In the genomic region with DNA sequence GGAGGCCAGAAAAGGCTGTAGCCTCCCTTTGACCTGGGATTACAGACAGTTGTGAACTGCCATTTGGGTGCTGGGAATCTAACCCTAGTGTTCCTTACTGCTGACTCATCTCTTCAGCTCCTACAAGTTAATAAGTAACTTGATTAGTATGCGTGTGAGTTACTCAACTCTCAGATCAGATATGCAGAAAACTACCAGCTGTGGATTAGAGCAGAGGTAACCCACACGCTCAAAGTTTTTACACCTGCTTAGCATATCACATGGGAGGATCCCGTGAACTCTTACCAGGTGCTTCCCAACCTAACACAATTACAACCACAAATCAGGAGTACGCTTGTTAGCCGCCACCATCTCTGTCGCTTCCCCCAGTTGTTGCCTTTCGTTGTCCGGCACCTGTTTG, we compare ENCODE assay signal across 8 mouse cellular contexts. TPM values are rescaled to one million over a fixed set of nuclear protein-coding genes. Genes with fewer than 3 reads are reported as not detected.
DNase-seq lines count a peak whose midpoint lies in the region; ATAC-seq and TF ChIP-seq lines count a peak whose summit lies in the region.

No protein-coding gene starts in this region.

- peak overlapping the region; percentile 89 for H3K4me3 ChIP-seq in lung, embryonic 14.5 days (ENCODE audit: low read depth, low read length)
- H3K4me3 ChIP-seq in embryonic facial prominence, embryonic 10.5 days: peak overlapping the region; percentile 98
- H3K4me3 ChIP-seq in hindbrain, embryonic 16.5 days (ENCODE audit: low read length): peak overlapping the region; percentile 98
- H3K4me3 ChIP-seq in midbrain, embryonic 12.5 days: peak overlapping the region; percentile 98

- peaks cover 11% of the 10 kb centered on the region; the same call in 1 of the 2 replicates for H3K36me3 ChIP-seq in lung, embryonic 14.5 days (ENCODE audit: insufficient read depth)
- H3K36me3 ChIP-seq in embryonic facial prominence, embryonic 10.5 days (replicated peaks): peaks cover 19% of the 10 kb centered on the region
- no peaks in the 10 kb centered on the region for H3K36me3 ChIP-seq in hindbrain, embryonic 16.5 days (ENCODE audit: control insufficient read depth, insufficient read depth, low read length)
- no peaks in the 10 kb centered on the region for H3K36me3 ChIP-seq in midbrain, embryonic 12.5 days

- peak; percentile 6 for DNase-seq in lung, embryonic 14.5 days
- DNase-seq in lung, postnatal 4 days: no peak
- DNase-seq in embryonic facial prominence, embryonic 10.5 days (ENCODE audit: low spot score): peak; percentile 21
- DNase-seq in urinary bladder, postnatal 36 days (ENCODE audit: low spot score in 2 of 2): no peak
- DNase-seq in ovary, adult 18-20 months (ENCODE audit: low spot score): no peak
- DNase-seq in left cerebral cortex, postnatal 25 days (ENCODE audit: low spot score in 2 of 2): no peak

- no peaks in the 10 kb centered on the region for H3K9me3 ChIP-seq in lung, embryonic 14.5 days (ENCODE audit: low read depth, low read length)
- no peaks in the 10 kb centered on the region for H3K9me3 ChIP-seq in embryonic facial prominence, embryonic 10.5 days
- H3K9me3 ChIP-seq in hindbrain, embryonic 16.5 days (ENCODE audit: control insufficient read depth, low read length): no peaks in the 10 kb centered on the region
- H3K9me3 ChIP-seq in midbrain, embryonic 12.5 days: no peaks in the 10 kb centered on the region

- no peaks in the 10 kb centered on the region for H3K27me3 ChIP-seq in lung, embryonic 14.5 days (ENCODE audit: insufficient read depth, low read length)
- H3K27me3 ChIP-seq in embryonic facial prominence, embryonic 10.5 days (replicated peaks; ENCODE audit: low read depth, poor library complexity, severe bottlenecking): no peaks in the 10 kb centered on the region
- no peaks in the 10 kb centered on the region for H3K27me3 ChIP-seq in hindbrain, embryonic 16.5 days (replicated peaks; ENCODE audit: control insufficient read depth, insufficient read depth, low read length)
- no peaks in the 10 kb centered on the region for H3K27me3 ChIP-seq in midbrain, embryonic 12.5 days

- peak overlapping the region; percentile 87 for H3K9ac ChIP-seq in lung, embryonic 14.5 days
- peak overlapping the region; percentile 91 for H3K9ac ChIP-seq in hindbrain, embryonic 16.5 days (ENCODE audit: low read depth, low read length)
- H3K9ac ChIP-seq in midbrain, embryonic 12.5 days (replicated peaks): peak overlapping the region; percentile 98

- TF ChIP-seq CTCF in lung, embryonic 14.5 days (IDR thresholded peaks at IDR 0.05; ENCODE audit: low read depth): no peak

- H3K4me2 ChIP-seq in lung, embryonic 14.5 days: peak overlapping the region; percentile 97
- H3K4me2 ChIP-seq in hindbrain, embryonic 16.5 days (ENCODE audit: low read length): peak overlapping the region; percentile 83
- peak overlapping the region; percentile 86 for H3K4me2 ChIP-seq in midbrain, embryonic 12.5 days (replicated peaks)

- peak; percentile 15; the same call in 1 of the 2 replicates for ATAC-seq in lung, embryonic 14.5 days (ENCODE audit: insufficient read depth)
- ATAC-seq in hindbrain, embryonic 16.5 days: peak; percentile 19
- 0 out of 2 replicates have a peak, but pooled peaks have one; percentile 8 for ATAC-seq in midbrain, embryonic 12.5 days (ENCODE audit: low FRiP score, low read depth)

- WGBS in lung, embryonic 14.5 days: 17% methylated on average over 8 of the region's 8 CpGs
- WGBS in embryonic facial prominence, embryonic 10.5 days: 26% methylated on average over 8 of the region's 8 CpGs
- WGBS in hindbrain, embryonic 16.5 days: 29% methylated on average over 8 of the region's 8 CpGs
- WGBS in midbrain, embryonic 12.5 days: 27% methylated on average over 8 of the region's 8 CpGs

- intact Hi-C loops in left cerebral cortex, postnatal 25 days (cut with DNase I): no loop called here

- peak overlapping the region; percentile 55; the same call in 1 of the 2 replicates for H3K27ac ChIP-seq in lung, embryonic 14.5 days (ENCODE audit: low read depth)
- H3K27ac ChIP-seq in embryonic facial prominence, embryonic 10.5 days (replicated peaks): peak overlapping the region; percentile 93
- no peak overlapping the region for H3K27ac ChIP-seq in hindbrain, embryonic 16.5 days (ENCODE audit: low read depth, low read length)
- H3K27ac ChIP-seq in midbrain, embryonic 12.5 days (replicated peaks): 0 out of 2 replicates have a peak overlapping the region, but pooled peaks have one; percentile 88

- H3K4me1 ChIP-seq in lung, embryonic 14.5 days (ENCODE audit: insufficient read depth): peaks cover 16% of the 10 kb centered on the region
- peaks cover 25% of the 10 kb centered on the region for H3K4me1 ChIP-seq in embryonic facial prominence, embryonic 10.5 days
- H3K4me1 ChIP-seq in hindbrain, embryonic 16.5 days (ENCODE audit: control insufficient read depth, insufficient read depth, low read depth, low read length): peaks cover 24% of the 10 kb centered on the region
- peaks cover 23% of the 10 kb centered on the region for H3K4me1 ChIP-seq in midbrain, embryonic 12.5 days

RNA-seq across cellular contexts. Expression of a gene that starts 0.7 kb away (rescaled TPM):
- 12.5 and 16.7 TPM in 2 replicates for polyA plus RNA-seq in lung, embryonic 14.5 days (2014; fragmentation: Nextera tagmentation; extraction: Ambion mirVana)
- polyA plus RNA-seq in embryonic facial prominence, embryonic 10.5 days (2016; fragmentation: Nextera tagmentation; extraction: Ambion mirVana): 8.5 and 8.7 TPM in 2 replicates
- 9.2 and 10.0 TPM in 2 replicates for polyA plus RNA-seq in hindbrain, embryonic 16.5 days (2015; fragmentation: Nextera tagmentation; extraction: Ambion mirVana)
- 23.3 and 28.2 TPM in 2 replicates for polyA plus RNA-seq in midbrain, embryonic 12.5 days (2016; fragmentation: Nextera tagmentation; extraction: Ambion mirVana)
- total RNA-seq in left cerebral cortex, postnatal 25 days (2021): 10 to 100 TPM; 34.2 TPM

Comparison
In these comparisons a context has a peak if more than half of its experiments do, and no peak if none do; other contexts are left out.
1. DNase-seq: peak in lung, embryonic 14.5 days (single experiment) and embryonic facial prominence, embryonic 10.5 days (single experiment); none in lung, postnatal 4 days (0 of 2), urinary bladder, postnatal 36 days (0 of 2), ovary, adult 18-20 months (single experiment) and left cerebral cortex, postnatal 25 days (0 of 2).
2. Peak in every context shown above with its lines, with median percentiles within 50 percentile points of each other: ATAC-seq, H3K4me2 ChIP-seq, H3K4me3 ChIP-seq and H3K9ac ChIP-seq.